8 mouse cellular contexts compared by ENCODE assay signal in the genomic region with DNA sequence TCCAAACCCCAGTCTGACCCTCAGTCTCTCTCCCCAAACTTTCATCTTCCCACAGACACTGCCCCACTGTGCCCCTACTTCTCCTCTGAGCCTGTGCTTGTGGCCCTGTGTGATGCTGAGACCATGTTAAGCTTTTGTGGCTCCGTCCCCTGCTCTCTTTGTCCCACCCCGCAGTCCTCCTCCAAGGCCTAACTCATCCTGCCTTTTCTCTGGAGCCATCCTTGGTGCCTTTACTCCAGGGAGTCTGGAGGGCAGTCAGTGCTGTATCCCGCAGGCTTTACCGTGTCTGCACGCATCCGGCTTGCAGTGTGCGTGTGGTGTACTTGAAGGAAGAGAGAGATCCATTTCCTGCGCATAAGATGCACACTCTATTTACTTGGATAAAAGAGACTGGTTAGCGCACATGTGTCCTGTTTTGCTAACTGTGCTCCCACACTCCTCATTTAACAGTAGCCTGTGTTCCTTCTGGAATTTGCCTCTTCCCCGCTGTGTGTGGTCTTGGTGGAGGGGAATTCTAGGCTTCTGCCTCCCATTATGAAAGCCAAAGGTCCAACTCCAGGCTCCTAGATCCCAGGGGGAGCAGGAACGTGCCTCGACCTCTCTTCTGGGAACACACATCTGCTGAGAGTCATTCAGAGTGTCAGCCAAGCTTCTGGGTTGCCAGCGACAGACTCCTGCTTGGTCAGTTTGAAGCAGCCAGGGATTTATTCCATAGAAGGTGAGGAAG.
DNase-seq lines count a peak whose midpoint lies in the region; ATAC-seq lines count a peak whose summit lies in the region.
"Had no signal": no experiment of that assay in that cellular context is flagged by ENCODE, and none has a peak within 500 bp of the region (broad histone marks: within the 10 kb centered on the region; RNA-seq: fewer than 3 reads in every experiment).

No protein-coding gene starts in this region.

- H3K4me1 ChIP-seq in midbrain, embryonic 10.5 days, result peaks cover 80% of the 10 kb centered on the region
- H3K4me1 ChIP-seq in midbrain, embryonic 11.5 days (ENCODE audit: control insufficient read depth, insufficient read depth, low read length), result peaks cover 24% of the 10 kb centered on the region
- H3K4me1 ChIP-seq in intestine, embryonic 16.5 days (ENCODE audit: control insufficient read depth, insufficient read depth, low read length), result peaks cover 41% of the 10 kb centered on the region
- H3K4me1 ChIP-seq in midbrain, embryonic 14.5 days (ENCODE audit: control insufficient read depth, insufficient read depth, low read length), result peaks cover 49% of the 10 kb centered on the region

- H3K27ac ChIP-seq in midbrain, embryonic 10.5 days (replicated peaks), result peak overlapping the region; percentile 85
- no peak overlapping the region for H3K27ac ChIP-seq in midbrain, embryonic 11.5 days (ENCODE audit: low read depth, low read length)
- H3K27ac ChIP-seq in intestine, embryonic 16.5 days (ENCODE audit: low read length), result peak overlapping the region; percentile 96
- no peak overlapping the region for H3K27ac ChIP-seq in midbrain, embryonic 14.5 days (replicated peaks; ENCODE audit: low read depth, low read length)

- no peak for ATAC-seq in midbrain, embryonic 11.5 days (ENCODE audit: low FRiP score)
- no peak for ATAC-seq in intestine, embryonic 16.5 days
- no peak for ATAC-seq in midbrain, embryonic 14.5 days (ENCODE audit: low FRiP score, low TSS enrichment)

- peaks cover 14% of the 10 kb centered on the region for H3K27me3 ChIP-seq in midbrain, embryonic 10.5 days (ENCODE audit: low read depth, poor library complexity, severe bottlenecking)
- no peaks in the 10 kb centered on the region for H3K27me3 ChIP-seq in midbrain, embryonic 11.5 days (ENCODE audit: control insufficient read depth, insufficient read depth, low read length)
- no peaks in the 10 kb centered on the region for H3K27me3 ChIP-seq in intestine, embryonic 16.5 days (replicated peaks; ENCODE audit: control insufficient read depth, insufficient read depth, low read length)
- no peaks in the 10 kb centered on the region for H3K27me3 ChIP-seq in midbrain, embryonic 14.5 days (ENCODE audit: control insufficient read depth, insufficient read depth, low read length)

- intact Hi-C loops in heart, postnatal 36 days (cut with DNase I), result loop anchor here (5.0 kb wide), 1 partner anchor 149 kb away; no protein-coding TSS in a partner anchor

- H3K36me3 ChIP-seq in midbrain, embryonic 10.5 days, result no peaks in the 10 kb centered on the region
- H3K36me3 ChIP-seq in midbrain, embryonic 11.5 days (ENCODE audit: control insufficient read depth, insufficient read depth, low read length), result no peaks in the 10 kb centered on the region
- H3K36me3 ChIP-seq in intestine, embryonic 16.5 days (ENCODE audit: control insufficient read depth, insufficient read depth, low read length), result no peaks in the 10 kb centered on the region
- H3K36me3 ChIP-seq in midbrain, embryonic 14.5 days (ENCODE audit: control insufficient read depth, insufficient read depth, low read length), result no peaks in the 10 kb centered on the region

- peak; percentile 43 to 61 for DNase-seq in heart, adult 18-20 months
- no peak for DNase-seq in heart, postnatal 36 days
- DNase-seq in midbrain, embryonic 10.5 days (ENCODE audit: low spot score), result no peak
- no peak for DNase-seq in midbrain, embryonic 11.5 days (ENCODE audit: low spot score, missing footprints)
- no peak for DNase-seq in thymus, postnatal 25 days
- DNase-seq in midbrain, embryonic 14.5 days, result no peak
- DNase-seq: kidney, postnatal 10 days had no signal

- no peak overlapping the region for H3K4me2 ChIP-seq in midbrain, embryonic 11.5 days
- no peak overlapping the region for H3K4me2 ChIP-seq in intestine, embryonic 16.5 days (ENCODE audit: low read depth, low read length)
- no peak overlapping the region for H3K4me2 ChIP-seq in midbrain, embryonic 14.5 days (ENCODE audit: low read length)

- no peak overlapping the region for H3K9ac ChIP-seq in midbrain, embryonic 11.5 days (ENCODE audit: low read length)
- H3K9ac ChIP-seq in intestine, embryonic 16.5 days (ENCODE audit: low read depth, low read length), result no peak overlapping the region
- H3K9ac ChIP-seq in midbrain, embryonic 14.5 days (replicated peaks; ENCODE audit: low read length), result no peak overlapping the region

- H3K4me3 ChIP-seq in midbrain, embryonic 10.5 days, result no peak overlapping the region
- H3K4me3 ChIP-seq in midbrain, embryonic 11.5 days (ENCODE audit: low read depth, low read length), result no peak overlapping the region
- H3K4me3 ChIP-seq in intestine, embryonic 16.5 days (ENCODE audit: low read length), result no peak overlapping the region
- H3K4me3 ChIP-seq in midbrain, embryonic 14.5 days (replicated peaks; ENCODE audit: low read depth, low read length), result no peak overlapping the region

- no peaks in the 10 kb centered on the region for H3K9me3 ChIP-seq in midbrain, embryonic 10.5 days (replicated peaks)
- H3K9me3 ChIP-seq in midbrain, embryonic 11.5 days (ENCODE audit: control insufficient read depth, low read length), result no peaks in the 10 kb centered on the region
- no peaks in the 10 kb centered on the region for H3K9me3 ChIP-seq in intestine, embryonic 16.5 days (ENCODE audit: control insufficient read depth, low read length)
- H3K9me3 ChIP-seq in midbrain, embryonic 14.5 days (ENCODE audit: control insufficient read depth, low read length), result no peaks in the 10 kb centered on the region

- 76% methylated on average over 13 of the region's 13 CpGs for WGBS in midbrain, embryonic 10.5 days
- WGBS in midbrain, embryonic 11.5 days, result 76% methylated on average over 13 of the region's 13 CpGs
- WGBS in intestine, embryonic 16.5 days, result 65% methylated on average over 13 of the region's 13 CpGs
- WGBS in midbrain, embryonic 14.5 days, result 81% methylated on average over 13 of the region's 13 CpGs

Comparison
In these comparisons a context has a peak if more than half of its experiments do, and no peak if none do; other contexts are left out.
1. DNase-seq: peak in heart, adult 18-20 months (2 of 2); none in heart, postnatal 36 days (0 of 2), midbrain, embryonic 10.5 days (single experiment), midbrain, embryonic 11.5 days (single experiment), thymus, postnatal 25 days (single experiment) and midbrain, embryonic 14.5 days (single experiment).
2. H3K27ac ChIP-seq: peak in midbrain, embryonic 10.5 days (single experiment) and intestine, embryonic 16.5 days (single experiment); none in midbrain, embryonic 11.5 days (single experiment) and midbrain, embryonic 14.5 days (single experiment).